Mouse (Mus musculus): Measurements from ENCODE around the gene Slc1a2. TPM values are rescaled to one million over a fixed set of nuclear protein-coding genes. Genes with fewer than 3 reads are reported as not detected.

Slc1a2 gene
- total and polyA plus RNA-seq, 3 experiments, result 1.3 to 1.6 (median 1.3) TPM

GRCm38 (mm10) chr2:102701382-102701781 lies 42.9 kb downstream of the Slc1a2 start (continued):
- no peak for TF ChIP-seq GABPA (IDR thresholded peaks at IDR 0.05; ENCODE audit: insufficient replicate concordance, low read depth, low read length)
- no peak for TF ChIP-seq CHD1 (IDR thresholded peaks at IDR 0.05; ENCODE audit: low read depth, low read length)
- TF ChIP-seq CTCF (conservative IDR thresholded peaks at IDR 0.05 in 1 of 2, IDR thresholded peaks at IDR 0.05 in 1 of 2; ENCODE audit: low read depth in 2 of 2, low read length in 2 of 2), result no peak
- TF ChIP-seq ETS1 (conservative IDR thresholded peaks at IDR 0.05; ENCODE audit: low read depth, low read length), result peak; percentile 96
- no peak for TF ChIP-seq SMC3 (IDR thresholded peaks at IDR 0.05; ENCODE audit: low read depth, low read length)
- TF ChIP-seq RCOR1 (conservative IDR thresholded peaks at IDR 0.05; ENCODE audit: low read depth, low read length), result peak; percentile 86; the same call in 1 of the 2 replicates
- peak; percentile 65; the same call in 1 of the 2 replicates for TF ChIP-seq SIN3A (IDR thresholded peaks at IDR 0.05; ENCODE audit: low read length)
- TF ChIP-seq NRF1 (IDR thresholded peaks at IDR 0.05; ENCODE audit: low read depth, low read length), result peak; percentile 28; the same call in 1 of the 2 replicates
- no peak for TF ChIP-seq RAD21 (IDR thresholded peaks at IDR 0.05; ENCODE audit: low read depth, low read length)
- TF ChIP-seq JUN (IDR thresholded peaks at IDR 0.05; ENCODE audit: insufficient read depth, low read depth, low read length), result peak; percentile 92
- peak; percentile 95 for TF ChIP-seq MEF2A (IDR thresholded peaks at IDR 0.05; ENCODE audit: borderline replicate concordance, low read depth, low read length)
- no peak for TF ChIP-seq KAT2A (IDR thresholded peaks at IDR 0.05; ENCODE audit: insufficient replicate concordance, low read length)
- TF ChIP-seq IRF4 (IDR thresholded peaks at IDR 0.05; ENCODE audit: low read depth, low read length), result peak; percentile 93

- no peak overlapping the region for H3K9ac ChIP-seq (ENCODE audit: insufficient read depth, low read depth)
- TF ChIP-seq PAX5 (IDR thresholded peaks at IDR 0.05; ENCODE audit: low read length) (no peak), MYC (IDR thresholded peaks at IDR 0.05; ENCODE audit: low read depth, low read length) (no peak), UBTF (IDR thresholded peaks at IDR 0.05; ENCODE audit: low read depth, low read length) (no peak), USF1 (IDR thresholded peaks at IDR 0.05; ENCODE audit: low read depth, low read length) (no peak), EP300 (IDR thresholded peaks at IDR 0.05; ENCODE audit: low read length) (no peak), KAT2A (IDR thresholded peaks at IDR 0.05; ENCODE audit: insufficient replicate concordance, low read length) (no peak), MAFK (IDR thresholded peaks at IDR 0.05; ENCODE audit: insufficient replicate concordance, low read length) (no peak), RAD21 (IDR thresholded peaks at IDR 0.05; ENCODE audit: low read depth, low read length) (no peak), RCOR1 (conservative IDR thresholded peaks at IDR 0.05; ENCODE audit: low read depth, low read length) (no peak), IRF4 (IDR thresholded peaks at IDR 0.05; ENCODE audit: low read depth, low read length) (no peak), POLR2AphosphoS2 (IDR thresholded peaks at IDR 0.05; ENCODE audit: low read depth, low read length) (no peak), MAZ (IDR thresholded peaks at IDR 0.05; ENCODE audit: low read depth, low read length) (no peak), MAX (IDR thresholded peaks at IDR 0.05; ENCODE audit: low read length) (no peak), NELFE (IDR thresholded peaks at IDR 0.05; ENCODE audit: low read depth, low read length) (no peak), ZC3H11A (IDR thresholded peaks at IDR 0.05; ENCODE audit: low read depth, low read length) (no peak), CTCF (conservative IDR thresholded peaks at IDR 0.05 in 1 of 2, IDR thresholded peaks at IDR 0.05 in 1 of 2; ENCODE audit: low read depth in 2 of 2, low read length in 2 of 2) (no peak)
- no peak overlapping the region for H3K4me2 ChIP-seq (ENCODE audit: insufficient read depth, low read depth, poor library complexity, severe bottlenecking)
- H3K4me3 ChIP-seq (replicated peaks in 1 of 3; ENCODE audit: low read depth in 2 of 3, low read length in 2 of 3, poor library complexity in 1 of 3), result no peak overlapping the region
- dilution Hi-C loops (cut with MboI; ENCODE audit: extremely low pct_ligation_motif_present, extremely low pct_unique_long_range_greater_than_20kb, low sequenced_read_pairs), result no loop called here
- no peaks in the 10 kb centered on the region for H3K27me3 ChIP-seq (replicated peaks)
- no peaks in the 10 kb centered on the region for H3K36me3 ChIP-seq (replicated peaks in 1 of 2; ENCODE audit: control insufficient read depth in 1 of 2, insufficient read depth in 1 of 2, low read length in 1 of 2)
- no peaks in the 10 kb centered on the region for H3K79me2 ChIP-seq (replicated peaks; ENCODE audit: control insufficient read depth, extremely low read depth, insufficient read depth, poor library complexity, severe bottlenecking)
- in situ Hi-C loops (cut with MboI; ENCODE audit: low pct_ligation_motif_present, low pct_unique_long_range_greater_than_20kb, low sequenced_read_pairs), result loop anchor here (5.0 kb wide), 1 partner anchor 34 kb away; no protein-coding TSS in a partner anchor
- no peak overlapping the region for H3K27ac ChIP-seq (ENCODE audit: insufficient read depth, low read depth)
- no peaks in the 10 kb centered on the region for H3K9me3 ChIP-seq (replicated peaks; ENCODE audit: low read length)
- DNase-seq (ENCODE audit: extremely low read depth), result no peak
- H3K4me1 ChIP-seq (ENCODE audit: control insufficient read depth in 1 of 2, insufficient read depth in 2 of 2), result peaks cover 37 to 71% of the 10 kb centered on the region in 2 experiments
Measured at GRCm38 (mm10) chr2:102703556-102703955, 45.1 kb downstream of the Slc1a2 start.
